Mouse (Mus musculus): Measurements from ENCODE around the gene Fastk.

GRCm38 (mm10) chr5:24426556-24427284 lies 18.4 kb downstream of the Fastk start:
- TF ChIP-seq POLR2AphosphoS2 (IDR thresholded peaks at IDR 0.05; ENCODE audit: insufficient read length, low read depth) (no peak), USF1 (IDR thresholded peaks at IDR 0.05; ENCODE audit: low read depth) (no peak), REST (IDR thresholded peaks at IDR 0.05; ENCODE audit: insufficient read depth, insufficient read length) (no peak), TCF12 (IDR thresholded peaks at IDR 0.05; ENCODE audit: insufficient read depth, poor library complexity, severe bottlenecking) (no peak), POLR2A (IDR thresholded peaks at IDR 0.05; ENCODE audit: insufficient read length, low read depth) (no peak), MYOD1 (IDR thresholded peaks at IDR 0.05; ENCODE audit: control insufficient read depth in 1 of 3, insufficient read length in 2 of 3, low read depth in 2 of 3) (no peak), E2F4 (IDR thresholded peaks at IDR 0.05; ENCODE audit: insufficient read depth) (no peak), SRF (IDR thresholded peaks at IDR 0.05; ENCODE audit: control insufficient read depth, insufficient read length, low read depth) (no peak)

Measured in myocyte (in vitro differentiated cells).